Mouse (Mus musculus): ENCODE measurements around the gene Snd1. TPM values are rescaled to one million over a fixed set of nuclear protein-coding genes. Genes with fewer than 3 reads are reported as not detected.

Snd1 gene
- polyA plus RNA-seq, 1 experiment from 2014 or later, result 39.4 TPM

- Histone ChIP-seq H3K4me2 (replicated peaks; ENCODE audit: low read depth) (no peak overlapping the region), H3K9ac (ENCODE audit: low read depth, low read length) (no peak overlapping the region), H3K9me3 (ENCODE audit: control insufficient read depth) (no peaks in the 10 kb centered on the region), H3K27me3 (replicated peaks; ENCODE audit: control insufficient read depth, insufficient read depth, low read length) (no peaks in the 10 kb centered on the region), H3K27ac (ENCODE audit: low read depth, low read length) (no peak overlapping the region), H3K4me3 (ENCODE audit: low read depth, low read length) (no peak overlapping the region), H3K36me3 (ENCODE audit: control insufficient read depth, insufficient read depth) (no peaks in the 10 kb centered on the region), H3K4me1 (replicated peaks; ENCODE audit: control insufficient read depth, insufficient read depth, low read length) (no peaks in the 10 kb centered on the region)
- ATAC-seq, result no peak
- WGBS, result 51% methylated on average over 8 of the region's 8 CpGs
- no peak for TF ChIP-seq CTCF (IDR thresholded peaks at IDR 0.05; ENCODE audit: low read depth)
These were observed 490.3 kb downstream of the Snd1 start for GRCm38 (mm10) chr6:28965264-28965663.

- no peaks in the 10 kb centered on the region for H3K36me3 ChIP-seq (ENCODE audit: control insufficient read depth, insufficient read depth)
- no peak overlapping the region for H3K4me3 ChIP-seq (ENCODE audit: low read depth, low read length)
- TF ChIP-seq CTCF (IDR thresholded peaks at IDR 0.05; ENCODE audit: low read depth), result no peak
- H3K27ac ChIP-seq (ENCODE audit: low read depth, low read length), result no peak overlapping the region
- H3K9ac ChIP-seq (ENCODE audit: low read depth, low read length), result no peak overlapping the region
- H3K9me3 ChIP-seq (ENCODE audit: control insufficient read depth), result no peaks in the 10 kb centered on the region
- H3K4me1 ChIP-seq (replicated peaks; ENCODE audit: control insufficient read depth, insufficient read depth, low read length), result no peaks in the 10 kb centered on the region
- 51% methylated on average over 5 of the region's 5 CpGs for WGBS
- ATAC-seq, result no peak
- H3K27me3 ChIP-seq (replicated peaks; ENCODE audit: control insufficient read depth, insufficient read depth, low read length), result no peaks in the 10 kb centered on the region
- H3K4me2 ChIP-seq (replicated peaks; ENCODE audit: low read depth), result no peak overlapping the region
These were observed 494.7 kb downstream of the Snd1 start for GRCm38 (mm10) chr6:28969615-28970014.

- 56% methylated on average over 4 of the region's 4 CpGs for WGBS
- Histone ChIP-seq H3K36me3 (ENCODE audit: control insufficient read depth, insufficient read depth) (no peaks in the 10 kb centered on the region), H3K4me3 (ENCODE audit: low read depth, low read length) (no peak overlapping the region), H3K4me2 (replicated peaks; ENCODE audit: low read depth) (no peak overlapping the region), H3K27ac (ENCODE audit: low read depth, low read length) (no peak overlapping the region), H3K27me3 (replicated peaks; ENCODE audit: control insufficient read depth, insufficient read depth, low read length) (no peaks in the 10 kb centered on the region), H3K4me1 (replicated peaks; ENCODE audit: control insufficient read depth, insufficient read depth, low read length) (no peaks in the 10 kb centered on the region), H3K9me3 (ENCODE audit: control insufficient read depth) (no peaks in the 10 kb centered on the region), H3K9ac (ENCODE audit: low read depth, low read length) (no peak overlapping the region)
- no peak for ATAC-seq
- no peak for TF ChIP-seq CTCF (IDR thresholded peaks at IDR 0.05; ENCODE audit: low read depth)
These were observed 495.8 kb downstream of the Snd1 start for GRCm38 (mm10) chr6:28970711-28971110.

DNA sequence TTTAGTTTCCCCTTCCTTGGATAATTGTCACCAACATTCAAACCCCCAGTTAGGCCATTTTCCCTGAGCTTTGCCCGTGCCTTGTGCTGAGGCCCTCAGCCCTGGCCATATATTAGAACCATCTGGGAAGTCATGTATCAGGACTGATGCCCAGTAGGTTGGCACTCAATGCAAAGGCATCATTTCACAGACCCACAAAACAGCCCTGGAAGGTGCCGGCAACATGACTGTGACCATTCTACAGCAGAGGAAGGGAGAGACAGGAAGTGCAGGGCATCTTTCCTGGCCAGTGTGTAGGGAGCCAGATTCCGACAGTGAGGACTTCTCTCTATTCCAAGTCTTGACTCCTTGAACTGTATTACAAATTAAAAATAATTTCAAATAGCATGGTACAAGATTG lies 499.6 kb downstream of the Snd1 start:
- no peak overlapping the region for H3K9ac ChIP-seq (ENCODE audit: low read depth, low read length)
- WGBS, result 87% methylated on average over 3 of the region's 3 CpGs

GRCm38 (mm10) chr6:28975106-28975505 lies 500.2 kb downstream of the Snd1 start:
- TF ChIP-seq CTCF (IDR thresholded peaks at IDR 0.05; ENCODE audit: low read depth), result no peak
- Histone ChIP-seq H3K27ac (ENCODE audit: low read depth, low read length) (no peak overlapping the region), H3K4me2 (replicated peaks; ENCODE audit: low read depth) (no peak overlapping the region), H3K27me3 (replicated peaks; ENCODE audit: control insufficient read depth, insufficient read depth, low read length) (peaks cover 12% of the 10 kb centered on the region; the same call in 1 of the 2 replicates), H3K4me1 (replicated peaks; ENCODE audit: control insufficient read depth, insufficient read depth, low read length) (peaks cover under 1% of the 10 kb centered on the region; the same call in 1 of the 2 replicates), H3K36me3 (ENCODE audit: control insufficient read depth, insufficient read depth) (no peaks in the 10 kb centered on the region), H3K9ac (ENCODE audit: low read depth, low read length) (no peak overlapping the region), H3K9me3 (ENCODE audit: control insufficient read depth) (no peaks in the 10 kb centered on the region), H3K4me3 (ENCODE audit: low read depth, low read length) (no peak overlapping the region)
- no peak for ATAC-seq
- 84% methylated on average over 1 of the region's 1 CpGs for WGBS

More for the DNA sequence above, 499.6 kb downstream of the Snd1 start:
- TF ChIP-seq CTCF (IDR thresholded peaks at IDR 0.05; ENCODE audit: low read depth), result no peak
- Histone ChIP-seq H3K9me3 (ENCODE audit: control insufficient read depth) (no peaks in the 10 kb centered on the region), H3K4me1 (replicated peaks; ENCODE audit: control insufficient read depth, insufficient read depth, low read length) (no peaks in the 10 kb centered on the region), H3K4me2 (replicated peaks; ENCODE audit: low read depth) (no peak overlapping the region), H3K4me3 (ENCODE audit: low read depth, low read length) (no peak overlapping the region), H3K36me3 (ENCODE audit: control insufficient read depth, insufficient read depth) (no peaks in the 10 kb centered on the region), H3K27ac (ENCODE audit: low read depth, low read length) (no peak overlapping the region), H3K27me3 (replicated peaks; ENCODE audit: control insufficient read depth, insufficient read depth, low read length) (peaks cover 6% of the 10 kb centered on the region; the same call in 1 of the 2 replicates)
- no peak for ATAC-seq

- H3K4me1 ChIP-seq (replicated peaks; ENCODE audit: control insufficient read depth, insufficient read depth, low read length), result peaks cover 3% of the 10 kb centered on the region; the same call in 1 of the 2 replicates
- no peak for ATAC-seq
- no peak overlapping the region for H3K27ac ChIP-seq (ENCODE audit: low read depth, low read length)
- H3K27me3 ChIP-seq (replicated peaks; ENCODE audit: control insufficient read depth, insufficient read depth, low read length), result peaks cover 37% of the 10 kb centered on the region
- H3K4me3 ChIP-seq (ENCODE audit: low read depth, low read length), result no peak overlapping the region
- no peak overlapping the region for H3K4me2 ChIP-seq (replicated peaks; ENCODE audit: low read depth)
- 57% methylated on average over 5 of the region's 5 CpGs for WGBS
- no peak for TF ChIP-seq CTCF (IDR thresholded peaks at IDR 0.05; ENCODE audit: low read depth)
- no peak overlapping the region for H3K9ac ChIP-seq (ENCODE audit: low read depth, low read length)
- H3K36me3 ChIP-seq (ENCODE audit: control insufficient read depth, insufficient read depth), result no peaks in the 10 kb centered on the region
- H3K9me3 ChIP-seq (ENCODE audit: control insufficient read depth), result no peaks in the 10 kb centered on the region
These were observed 503.1 kb downstream of the Snd1 start for GRCm38 (mm10) chr6:28978031-28978430.

- TF ChIP-seq CTCF (IDR thresholded peaks at IDR 0.05; ENCODE audit: low read depth), result no peak
- Histone ChIP-seq H3K27me3 (replicated peaks; ENCODE audit: control insufficient read depth, insufficient read depth, low read length) (peaks cover 37% of the 10 kb centered on the region), H3K4me1 (replicated peaks; ENCODE audit: control insufficient read depth, insufficient read depth, low read length) (peaks cover 3% of the 10 kb centered on the region; the same call in 1 of the 2 replicates), H3K9me3 (ENCODE audit: control insufficient read depth) (no peaks in the 10 kb centered on the region), H3K4me2 (replicated peaks; ENCODE audit: low read depth) (no peak overlapping the region), H3K27ac (ENCODE audit: low read depth, low read length) (no peak overlapping the region), H3K4me3 (ENCODE audit: low read depth, low read length) (no peak overlapping the region), H3K36me3 (ENCODE audit: control insufficient read depth, insufficient read depth) (no peaks in the 10 kb centered on the region), H3K9ac (ENCODE audit: low read depth, low read length) (no peak overlapping the region)
- 78% methylated on average over 3 of the region's 3 CpGs for WGBS
- ATAC-seq, result no peak
These were observed 503.9 kb downstream of the Snd1 start for GRCm38 (mm10) chr6:28978881-28979280.
